In the genomic region with DNA sequence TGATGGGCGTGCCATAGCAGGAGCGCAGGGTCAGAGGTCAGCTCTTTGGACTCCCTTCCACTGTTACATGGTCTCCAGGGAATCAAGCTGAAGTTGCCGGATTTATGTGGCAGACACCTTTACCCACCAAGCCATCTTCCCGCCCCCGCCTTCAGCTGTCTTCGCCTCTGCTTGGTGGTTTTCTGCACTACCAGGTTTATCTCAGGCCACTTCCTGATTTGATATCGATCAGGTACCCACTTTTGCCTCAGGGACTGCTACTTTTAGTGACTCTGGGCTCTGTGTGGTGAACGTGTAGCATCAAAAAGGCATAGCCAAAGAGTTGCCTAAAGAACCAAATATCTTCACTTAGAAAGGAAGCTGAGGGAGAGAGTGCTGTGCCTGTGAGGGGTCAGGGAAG, we compare ENCODE assay signal across 18 mouse cellular contexts.
DNase-seq lines count a peak whose midpoint lies in the region; ATAC-seq and TF ChIP-seq lines count a peak whose summit lies in the region.
"Had no signal": no experiment of that assay in that cellular context is flagged by ENCODE, and none has a peak within 500 bp of the region (broad histone marks: within the 10 kb centered on the region; RNA-seq: fewer than 3 reads in every experiment).

No protein-coding gene starts in this region.

- TF ChIP-seq EP300 in heart, postnatal 0 days (IDR thresholded peaks at IDR 0.05; ENCODE audit: low read depth), result no peak

- no peaks in the 10 kb centered on the region for H3K9me3 ChIP-seq in heart, postnatal 0 days (replicated peaks; ENCODE audit: control insufficient read depth, low read length)
- H3K9me3 ChIP-seq: forebrain, embryonic 15.5 days; hindbrain, embryonic 12.5 days had no signal

- peaks cover 23% of the 10 kb centered on the region; the same call in 1 of the 2 replicates for H3K4me1 ChIP-seq in heart, postnatal 0 days (ENCODE audit: control insufficient read depth, insufficient read depth)
- peaks cover 3% of the 10 kb centered on the region; the same call in 1 of the 2 replicates for H3K4me1 ChIP-seq in bone marrow, adult 2 months (ENCODE audit: control insufficient read depth, insufficient read depth, low read length)

- H3K79me2 ChIP-seq in myocyte (ENCODE audit: control insufficient read depth, insufficient read depth), result no peaks in the 10 kb centered on the region

- H3K36me3 ChIP-seq in heart, postnatal 0 days (replicated peaks; ENCODE audit: control insufficient read depth, insufficient read depth, low read length), result peaks cover 4% of the 10 kb centered on the region; the same call in 1 of the 2 replicates
- H3K36me3 ChIP-seq in myocyte (ENCODE audit: control insufficient read depth, insufficient read depth), result no peaks in the 10 kb centered on the region

- WGBS in heart, postnatal 0 days, result 88% methylated on average over 8 of the region's 8 CpGs
- 49% methylated on average over 8 of the region's 8 CpGs for WGBS in bone marrow, adult 2 months

- intact Hi-C loops in heart, postnatal 36 days (cut with DNase I), result no loop called here

- no peak for TF ChIP-seq POLR2A in bone marrow, adult 2 months (IDR thresholded peaks at IDR 0.05; ENCODE audit: borderline replicate concordance, control insufficient read depth, low read depth, low read length)
- TF ChIP-seq POLR2A in myocyte (IDR thresholded peaks at IDR 0.05; ENCODE audit: insufficient read length, low read depth), result no peak

- TF ChIP-seq CTCF in heart, postnatal 0 days (IDR thresholded peaks at IDR 0.05; ENCODE audit: low read depth), result no peak
- no peak for TF ChIP-seq CTCF in bone marrow, adult 2 months (IDR thresholded peaks at IDR 0.05; ENCODE audit: control insufficient read depth, insufficient read depth, low read length)
- TF ChIP-seq CTCF in layer of hippocampus, adult 2 months (conservative IDR thresholded peaks at IDR 0.05), result no peak

- H3K4me3 ChIP-seq in heart, postnatal 0 days (ENCODE audit: low read depth, low read length), result no peak overlapping the region
- H3K4me3 ChIP-seq in bone marrow, adult 2 months (replicated peaks; ENCODE audit: control insufficient read depth, low read depth, low read length), result no peak overlapping the region
- no peak overlapping the region for H3K4me3 ChIP-seq in myocyte
- H3K4me3 ChIP-seq in layer of hippocampus, adult 2 months, result no peak overlapping the region
- H3K4me3 ChIP-seq: forebrain, embryonic 15.5 days; hindbrain, embryonic 12.5 days had no signal

- no peak overlapping the region for H3K4me2 ChIP-seq in heart, postnatal 0 days (ENCODE audit: low read depth, low read length)
- peak overlapping the region; percentile 65 for H3K4me2 ChIP-seq in myocyte (ENCODE audit: low read depth)
- H3K4me2 ChIP-seq: forebrain, embryonic 15.5 days; hindbrain, embryonic 12.5 days had no signal

- no peak for ATAC-seq in heart, postnatal 0 days (ENCODE audit: insufficient read depth, low read depth)
- ATAC-seq: forebrain, embryonic 15.5 days had no signal

- H3K27ac ChIP-seq in heart, postnatal 0 days (ENCODE audit: low read depth), result peak overlapping the region; percentile 74; the same call in 1 of the 2 replicates
- H3K27ac ChIP-seq in bone marrow, adult 2 months (ENCODE audit: control insufficient read depth, insufficient read depth, low read depth, low read length, poor library complexity), result 0 out of 2 replicates have a peak overlapping the region, but pooled peaks have one; percentile 4
- H3K27ac ChIP-seq in layer of hippocampus, adult 2 months, result no peak overlapping the region
- H3K27ac ChIP-seq: forebrain, embryonic 15.5 days; hindbrain, embryonic 12.5 days; liver, embryonic 14.5 days had no signal

- no peak for DNase-seq in heart, postnatal 0 days (ENCODE audit: low spot score)
- no peak for DNase-seq in heart, postnatal 36 days
- DNase-seq in CD4-positive, CD25-positive, alpha-beta regulatory T cell, adult 2 months (ENCODE audit: low read depth, low spot score), result peak; percentile 33
- no peak for DNase-seq in cerebellum, adult 11-12 months
- DNase-seq in layer of hippocampus, adult 2 months (ENCODE audit: low spot score in 2 of 2), result no peak
- no peak for DNase-seq in neural tube, embryonic 10.5 days (ENCODE audit: extremely low spot score, low spot score)
- DNase-seq: cerebellum, adult 2 months; kidney, adult 2 months; layer of hippocampus, postnatal 36 days; lung, postnatal 36 days; right cerebral cortex, postnatal 4 days; thymus, postnatal 25 days had no signal

- H3K27me3 ChIP-seq in heart, postnatal 0 days (ENCODE audit: control insufficient read depth, insufficient read depth, low read length), result no peaks in the 10 kb centered on the region
- no peaks in the 10 kb centered on the region for H3K27me3 ChIP-seq in myocyte (ENCODE audit: control insufficient read depth, insufficient read depth, insufficient read length)
- H3K27me3 ChIP-seq: forebrain, embryonic 15.5 days; hindbrain, embryonic 12.5 days; Patski had no signal

- no peak overlapping the region for H3K9ac ChIP-seq in heart, postnatal 0 days (replicated peaks; ENCODE audit: low read depth, low read length)
- H3K9ac ChIP-seq: forebrain, embryonic 15.5 days; hindbrain, embryonic 12.5 days; liver, embryonic 14.5 days had no signal

- no peak overlapping the region for H3ac ChIP-seq in myocyte (ENCODE audit: control insufficient read depth, insufficient read length)

TF ChIP-seq in myocyte, 11 proteins besides CTCF, POLR2A, EP300 and RAD21:
- TF ChIP-seq TCF3 (IDR thresholded peaks at IDR 0.05; ENCODE audit: insufficient read length, low read depth) (no peak), MYOD1 (IDR thresholded peaks at IDR 0.05; ENCODE audit: control insufficient read depth in 1 of 3, insufficient read length in 2 of 3, low read depth in 2 of 3) (peak in 2 of 3 experiments; percentile 2 to 74), POLR2AphosphoS2 (IDR thresholded peaks at IDR 0.05; ENCODE audit: insufficient read length, low read depth) (no peak), CEBPB (IDR thresholded peaks at IDR 0.05; ENCODE audit: insufficient read depth, poor library complexity, severe bottlenecking) (no peak), MYOG (IDR thresholded peaks at IDR 0.05; ENCODE audit: control insufficient read depth in 1 of 3, insufficient read depth in 1 of 3, insufficient read length in 2 of 3, low read depth in 2 of 3) (peak in 1 of 3 experiments; percentile 42), TCF12 (IDR thresholded peaks at IDR 0.05; ENCODE audit: insufficient read depth, poor library complexity, severe bottlenecking) (no peak)
